Mouse (Mus musculus): ENCODE data around the gene Zbtb7b. TPM values are rescaled to one million over a fixed set of nuclear protein-coding genes. Genes with fewer than 3 reads are reported as not detected.

Zbtb7b gene
- total and polyA plus RNA-seq, 2 experiments from 2014 or later: 0.75 to 4.9 TPM

- Histone ChIP-seq H3K36me3 (ENCODE audit: insufficient read depth) (no peaks in the 10 kb centered on the region), H3K4me1 (ENCODE audit: insufficient read depth) (peaks cover 9% of the 10 kb centered on the region), H3K27ac (ENCODE audit: low read depth, low read length) (no peak overlapping the region), H3K27me3 (ENCODE audit: insufficient read depth, low read length) (no peaks in the 10 kb centered on the region), H3K4me3 (ENCODE audit: low read depth, low read length) (no peak overlapping the region), H3K4me2 (ENCODE audit: low read depth) (no peak overlapping the region), H3K9me3 (ENCODE audit: low read length) (no peaks in the 10 kb centered on the region), H3K9ac (no peak overlapping the region)
- TF ChIP-seq CTCF (IDR thresholded peaks at IDR 0.05; ENCODE audit: low read depth): no peak
- 56% methylated on average over 17 of the region's 17 CpGs for WGBS
- no peak for DNase-seq
- ATAC-seq: no peak
These were observed 7.8 kb downstream of the Zbtb7b start for GRCm38 (mm10) chr3:89386438-89387420.

DNA sequence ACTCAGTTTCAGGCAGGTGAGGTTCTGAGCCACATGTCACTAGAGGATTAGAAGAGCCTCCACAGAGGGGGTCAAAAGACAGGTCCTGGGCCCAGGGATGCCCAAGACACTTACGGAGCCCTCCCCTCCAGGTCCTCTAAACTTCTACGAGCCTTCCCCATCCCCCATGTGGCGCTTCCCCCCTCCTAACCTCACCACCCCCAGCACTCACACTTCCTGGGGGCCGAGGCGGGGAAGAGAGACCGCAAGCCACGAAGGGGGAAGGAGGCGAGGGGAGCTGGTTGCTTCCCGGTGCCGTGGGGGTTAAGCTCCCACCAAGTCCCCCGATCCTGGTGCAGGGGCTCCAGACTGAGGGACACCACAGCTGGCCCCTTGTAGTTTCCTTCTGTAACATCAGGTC is 9.1 kb downstream of the Zbtb7b start:
- H3K4me1 ChIP-seq (ENCODE audit: insufficient read depth): no peaks in the 10 kb centered on the region
- H3K9ac ChIP-seq: no peak overlapping the region
- no peaks in the 10 kb centered on the region for H3K36me3 ChIP-seq (ENCODE audit: insufficient read depth)
- DNase-seq (no peak), ATAC-seq (no peak)
- no peaks in the 10 kb centered on the region for H3K27me3 ChIP-seq (ENCODE audit: insufficient read depth, low read length)
- no peak for TF ChIP-seq CTCF (IDR thresholded peaks at IDR 0.05; ENCODE audit: low read depth)
- H3K27ac ChIP-seq (ENCODE audit: low read depth, low read length): no peak overlapping the region
- no peaks in the 10 kb centered on the region for H3K9me3 ChIP-seq (ENCODE audit: low read length)
- WGBS: 49% methylated on average over 11 of the region's 11 CpGs
- H3K4me3 ChIP-seq (ENCODE audit: low read depth, low read length): no peak overlapping the region
- H3K4me2 ChIP-seq (ENCODE audit: low read depth): no peak overlapping the region

- H3K36me3 ChIP-seq (ENCODE audit: insufficient read depth): no peaks in the 10 kb centered on the region
- no peak for TF ChIP-seq CTCF (IDR thresholded peaks at IDR 0.05; ENCODE audit: low read depth)
- no peak overlapping the region for H3K27ac ChIP-seq (ENCODE audit: low read depth, low read length)
- H3K9ac ChIP-seq: no peak overlapping the region
- no peaks in the 10 kb centered on the region for H3K4me1 ChIP-seq (ENCODE audit: insufficient read depth)
- no peaks in the 10 kb centered on the region for H3K9me3 ChIP-seq (ENCODE audit: low read length)
- H3K27me3 ChIP-seq (ENCODE audit: insufficient read depth, low read length): no peaks in the 10 kb centered on the region
- 54% methylated on average over 12 of the region's 12 CpGs for WGBS
- DNase-seq (no peak), ATAC-seq (no peak)
- no peak overlapping the region for H3K4me3 ChIP-seq (ENCODE audit: low read depth, low read length)
- H3K4me2 ChIP-seq (ENCODE audit: low read depth): no peak overlapping the region
These were observed 10.1 kb downstream of the Zbtb7b start for GRCm38 (mm10) chr3:89384331-89385076.

DNA sequence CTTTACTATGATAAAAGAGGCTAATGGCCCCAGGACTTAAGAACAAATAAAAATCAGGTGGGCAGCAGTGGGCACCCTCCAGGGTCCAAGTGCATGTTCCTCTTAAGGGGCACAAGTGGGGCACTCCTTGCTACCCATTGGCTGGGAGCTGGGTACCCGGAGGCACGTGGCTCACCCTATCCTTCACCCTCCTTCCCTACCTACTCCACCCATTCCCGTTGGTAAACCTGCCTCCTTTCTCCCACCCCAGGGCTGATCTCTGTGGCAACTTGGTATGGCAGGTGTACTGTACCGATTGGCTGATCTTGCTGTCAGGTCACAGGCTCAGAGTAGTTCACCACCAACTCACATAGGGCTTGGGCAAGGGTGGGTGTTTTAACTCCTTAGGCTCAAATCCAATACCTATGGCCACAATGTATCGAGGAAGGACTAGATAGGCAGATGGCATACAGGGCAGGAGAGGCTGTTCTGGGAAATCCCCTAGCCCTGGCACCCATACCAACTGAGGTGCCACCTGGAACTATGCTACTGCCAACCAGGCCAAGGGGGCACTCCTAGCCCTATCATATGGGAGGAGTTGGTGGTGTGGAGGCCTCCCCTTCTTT is 10.8 kb downstream of the Zbtb7b start:
- DNase-seq (no peak), ATAC-seq (no peak)
- no peak for TF ChIP-seq CTCF (IDR thresholded peaks at IDR 0.05; ENCODE audit: low read depth)

DNA sequence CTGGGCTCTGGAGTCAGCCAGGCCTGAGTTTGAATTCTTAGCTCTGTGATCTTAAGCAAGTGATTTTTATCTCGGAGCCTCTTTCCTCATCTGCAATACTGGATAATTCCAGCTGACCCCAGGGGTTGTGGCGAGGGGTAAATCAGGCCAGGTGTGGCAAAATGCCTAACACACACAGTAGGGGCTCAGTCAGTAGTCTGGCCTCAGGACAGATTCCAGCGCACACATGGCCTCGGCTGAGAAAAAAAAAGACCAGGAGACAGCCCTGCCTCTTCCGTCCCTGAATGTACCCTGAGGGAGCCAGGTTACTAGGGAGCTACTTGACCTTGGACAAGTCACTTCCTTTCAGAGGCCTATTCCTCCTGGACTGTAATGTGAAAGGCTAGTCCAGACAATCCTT is 11.6 kb downstream of the Zbtb7b start:
- no peak for DNase-seq
- ATAC-seq: no peak
- Histone ChIP-seq H3K36me3 (ENCODE audit: insufficient read depth) (no peaks in the 10 kb centered on the region), H3K9ac (no peak overlapping the region), H3K9me3 (ENCODE audit: low read length) (no peaks in the 10 kb centered on the region), H3K4me3 (ENCODE audit: low read depth, low read length) (no peak overlapping the region), H3K27ac (ENCODE audit: low read depth, low read length) (no peak overlapping the region), H3K4me1 (ENCODE audit: insufficient read depth) (peaks cover 3% of the 10 kb centered on the region), H3K27me3 (ENCODE audit: insufficient read depth, low read length) (no peaks in the 10 kb centered on the region), H3K4me2 (ENCODE audit: low read depth) (no peak overlapping the region)
- TF ChIP-seq CTCF (IDR thresholded peaks at IDR 0.05; ENCODE audit: low read depth): no peak
- WGBS: 84% methylated on average over 5 of the region's 5 CpGs

More for the DNA sequence above, 10.8 kb downstream of the Zbtb7b start:
- H3K27ac ChIP-seq (ENCODE audit: low read depth, low read length): no peak overlapping the region
- no peak overlapping the region for H3K4me3 ChIP-seq (ENCODE audit: low read depth, low read length)
- no peak overlapping the region for H3K9ac ChIP-seq
- 81% methylated on average over 5 of the region's 5 CpGs for WGBS
- no peak overlapping the region for H3K4me2 ChIP-seq (ENCODE audit: low read depth)
- H3K36me3 ChIP-seq (ENCODE audit: insufficient read depth): no peaks in the 10 kb centered on the region
- H3K27me3 ChIP-seq (ENCODE audit: insufficient read depth, low read length): no peaks in the 10 kb centered on the region
- no peaks in the 10 kb centered on the region for H3K9me3 ChIP-seq (ENCODE audit: low read length)
- no peaks in the 10 kb centered on the region; the same call in 1 of the 2 replicates for H3K4me1 ChIP-seq (ENCODE audit: insufficient read depth)

DNA sequence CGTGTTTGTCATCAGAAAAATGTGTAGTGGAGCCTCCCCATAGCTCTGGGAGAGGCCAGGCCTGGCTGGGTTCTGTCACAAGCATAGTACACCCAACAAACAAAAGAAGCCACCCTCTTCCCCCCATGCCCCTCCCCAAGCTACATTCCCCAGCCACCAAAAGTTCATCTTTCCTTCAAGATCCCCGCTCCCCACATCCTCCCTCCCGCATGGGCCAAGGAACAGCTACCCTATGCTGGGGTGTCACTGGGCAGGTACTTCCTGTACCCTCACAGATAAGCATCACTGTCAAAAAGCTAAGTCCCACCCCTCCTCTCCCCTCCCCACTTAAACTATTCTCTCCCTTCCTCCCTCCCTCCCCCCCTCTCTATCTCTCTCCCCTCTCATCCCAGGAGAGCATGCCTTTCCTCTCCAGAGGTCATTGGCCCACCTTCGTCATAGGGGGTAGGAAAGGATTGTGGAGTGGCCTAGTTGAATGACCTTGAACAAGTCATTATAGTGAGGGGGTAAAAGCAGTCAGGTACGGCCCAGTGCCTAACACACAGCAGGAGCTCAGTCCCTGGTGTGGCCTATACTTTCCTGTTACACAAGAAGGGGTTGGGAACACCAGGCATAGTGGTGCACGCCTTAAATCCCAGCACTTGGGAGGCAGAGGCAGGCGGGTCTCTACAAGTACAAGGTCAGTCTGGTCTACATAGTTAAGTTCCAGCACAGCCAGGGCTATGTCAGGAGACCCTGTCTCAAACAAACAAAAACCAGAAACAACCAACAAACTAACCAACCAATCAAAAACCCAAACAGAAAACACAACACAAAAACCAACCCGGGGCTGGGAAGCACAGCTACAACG is 12.3 kb downstream of the Zbtb7b start:
- H3K27me3 ChIP-seq (ENCODE audit: insufficient read depth, low read length): no peaks in the 10 kb centered on the region
- no peak overlapping the region for H3K4me3 ChIP-seq (ENCODE audit: low read depth, low read length)
- no peak for TF ChIP-seq CTCF (IDR thresholded peaks at IDR 0.05; ENCODE audit: low read depth)
- WGBS: 87% methylated on average over 9 of the region's 9 CpGs
- no peaks in the 10 kb centered on the region for H3K36me3 ChIP-seq (ENCODE audit: insufficient read depth)
- DNase-seq (no peak), ATAC-seq (no peak)
- H3K4me1 ChIP-seq (ENCODE audit: insufficient read depth): peaks cover 4% of the 10 kb centered on the region
- no peak overlapping the region for H3K4me2 ChIP-seq (ENCODE audit: low read depth)
- H3K9me3 ChIP-seq (ENCODE audit: low read length): no peaks in the 10 kb centered on the region
- no peak overlapping the region for H3K27ac ChIP-seq (ENCODE audit: low read depth, low read length)
- H3K9ac ChIP-seq: no peak overlapping the region
